Mouse (Mus musculus): Measurements from ENCODE around the gene Ddit4. TPM values are rescaled to one million over a fixed set of nuclear protein-coding genes. Genes with fewer than 3 reads are reported as not detected.

Gene Ddit4
- total RNA-seq, 2 experiments from 2014 or later, result 0.37 to 0.42 TPM

GRCm38 (mm10) chr10:59972999-59973398 is 21.4 kb upstream of the Ddit4 start:
- ATAC-seq (replicated peaks; ENCODE audit: poor library complexity), result no peak

GRCm38 (mm10) chr10:59972534-59972933 is 20.9 kb upstream of the Ddit4 start:
- ATAC-seq (replicated peaks; ENCODE audit: poor library complexity), result no peak

GRCm38 (mm10) chr10:59971813-59972212 is 20.2 kb upstream of the Ddit4 start:
- ATAC-seq (replicated peaks; ENCODE audit: poor library complexity), result no peak

DNA sequence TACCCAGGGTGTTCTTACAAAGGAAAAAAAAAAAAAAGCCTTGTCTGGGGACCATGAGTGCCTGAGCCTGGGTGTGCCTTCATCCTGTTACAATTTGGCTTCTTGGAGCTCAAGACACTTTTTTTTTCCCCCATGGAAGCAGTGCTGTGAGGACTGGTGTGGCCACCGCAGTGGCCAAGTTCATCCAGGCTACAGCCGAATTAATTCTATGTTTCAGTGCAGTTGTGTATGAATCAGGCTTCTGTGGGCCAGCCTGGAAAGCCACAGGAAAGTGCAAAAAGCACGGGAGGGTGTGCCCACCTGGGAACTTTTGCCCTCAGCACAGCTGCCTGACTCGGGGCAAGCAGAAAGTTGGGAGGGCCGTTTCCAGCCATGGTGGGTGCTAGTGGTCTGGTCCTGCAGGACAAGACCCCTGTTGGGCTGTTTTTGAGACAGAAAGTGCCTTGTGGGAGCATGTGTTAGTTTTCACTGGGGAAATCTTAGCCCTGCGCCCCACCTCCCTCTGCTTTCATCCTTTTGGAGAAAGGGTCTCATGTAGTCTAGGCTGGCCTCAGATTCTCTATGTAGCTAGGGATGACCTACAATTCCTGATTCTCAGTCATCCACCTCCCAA is 18.9 kb upstream of the Ddit4 start:
- no peak for ATAC-seq (replicated peaks; ENCODE audit: poor library complexity)

- peak; percentile 74 for ATAC-seq (replicated peaks; ENCODE audit: poor library complexity)
These were observed 18.3 kb upstream of the Ddit4 start for GRCm38 (mm10) chr10:59969821-59970449.

DNA sequence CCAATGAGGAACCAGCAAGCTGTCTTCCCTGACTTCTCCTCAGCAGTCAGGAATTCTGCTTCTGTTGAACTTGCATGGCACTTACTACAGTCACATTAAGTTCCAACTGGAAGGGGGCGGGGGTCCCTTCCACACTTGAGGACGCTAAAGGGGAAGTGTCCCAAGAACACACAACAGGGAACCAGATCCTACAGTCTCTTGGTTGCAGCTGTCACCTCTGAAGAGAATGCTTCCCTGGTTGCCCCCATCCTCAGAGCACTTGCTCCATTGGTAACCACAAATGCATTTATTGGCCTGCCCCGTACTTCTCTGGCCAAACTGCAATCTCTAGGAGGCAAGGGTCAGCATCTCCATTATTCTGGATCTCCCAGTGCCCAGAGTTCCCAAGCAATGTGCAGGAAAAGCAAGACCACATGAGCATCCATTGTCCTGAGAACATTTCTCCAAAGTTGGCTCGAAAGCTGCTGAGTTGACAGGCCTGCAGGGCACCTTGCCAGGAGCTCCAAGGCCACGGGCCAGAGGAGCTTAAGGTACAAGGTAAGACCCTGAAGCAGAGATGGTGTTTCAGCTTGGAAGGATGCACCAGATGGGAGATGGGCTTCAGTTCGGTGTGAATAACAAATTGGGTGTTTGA is 15.8 kb upstream of the Ddit4 start:
- peak; percentile 36; the same call in 1 of the 2 replicates for ATAC-seq (replicated peaks; ENCODE audit: poor library complexity)

DNA sequence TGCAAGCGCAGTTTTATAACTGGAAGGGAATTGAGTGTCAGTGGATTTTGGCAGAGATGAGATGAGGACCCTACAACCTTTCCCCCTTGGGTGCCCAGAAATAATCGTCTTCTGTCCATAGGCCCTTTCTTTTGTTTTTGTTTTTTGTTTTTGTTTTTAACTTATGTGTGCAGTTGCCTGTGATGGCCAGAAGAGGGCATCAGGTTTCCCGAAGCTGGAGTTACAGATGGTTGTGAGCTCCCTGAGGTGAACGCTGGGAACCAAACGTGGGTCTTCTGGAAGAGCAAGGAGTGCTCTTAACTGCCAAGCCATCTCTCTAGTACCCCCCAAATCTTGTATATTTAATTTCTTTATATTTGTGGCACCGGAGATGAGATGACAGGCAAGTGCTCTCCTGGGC is 15.1 kb upstream of the Ddit4 start:
- no peak for ATAC-seq (replicated peaks; ENCODE audit: poor library complexity)

GRCm38 (mm10) chr10:59965788-59966187 is 14.2 kb upstream of the Ddit4 start:
- no peak for ATAC-seq (replicated peaks; ENCODE audit: poor library complexity)

DNA sequence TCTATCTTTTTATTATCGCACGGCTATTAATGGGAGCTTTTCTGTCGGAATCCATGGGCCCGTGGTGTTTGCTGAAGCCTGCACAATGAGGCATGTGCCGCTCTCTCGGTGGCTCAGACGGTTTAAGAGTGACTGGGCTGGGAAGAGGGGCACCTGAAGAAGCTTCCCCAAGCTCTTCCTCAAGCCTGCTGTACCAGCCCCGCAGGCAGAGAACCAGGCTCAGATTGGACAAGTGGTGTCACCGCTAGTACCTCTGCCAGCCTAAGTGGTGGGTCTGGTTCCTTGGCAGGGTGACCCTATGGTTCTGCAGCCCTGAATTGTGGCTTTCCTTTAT is 13.7 kb upstream of the Ddit4 start:
- no peak for ATAC-seq (replicated peaks; ENCODE audit: poor library complexity)

GRCm38 (mm10) chr10:59964504-59965361 is 13.1 kb upstream of the Ddit4 start:
- ATAC-seq (replicated peaks; ENCODE audit: poor library complexity), result 0 out of 2 replicates have a peak, but pooled peaks have one; percentile 7

DNA sequence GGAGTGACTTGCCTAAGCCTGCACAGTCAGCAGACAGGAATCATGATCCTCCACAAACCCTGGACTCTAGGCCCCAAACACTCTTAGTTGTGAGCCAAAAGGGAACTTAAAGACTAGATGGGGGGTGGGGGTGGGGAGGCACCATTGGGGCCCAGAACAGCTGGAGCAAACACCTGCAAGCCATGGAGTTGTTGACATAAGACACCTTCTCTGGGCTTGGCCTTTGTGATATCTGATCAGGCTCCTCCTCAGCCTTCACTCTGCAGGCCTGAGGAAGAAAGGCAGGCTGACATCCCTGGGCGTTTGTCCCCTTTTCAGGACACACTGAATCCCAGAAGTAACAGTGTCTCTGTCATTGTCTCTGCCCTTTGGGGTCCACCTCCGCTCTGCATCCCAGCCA is 12.0 kb upstream of the Ddit4 start:
- no peak for ATAC-seq (replicated peaks; ENCODE audit: poor library complexity)

- no peak for ATAC-seq (replicated peaks; ENCODE audit: poor library complexity)
These were observed 7.9 kb upstream of the Ddit4 start for GRCm38 (mm10) chr10:59959517-59959916.

DNA sequence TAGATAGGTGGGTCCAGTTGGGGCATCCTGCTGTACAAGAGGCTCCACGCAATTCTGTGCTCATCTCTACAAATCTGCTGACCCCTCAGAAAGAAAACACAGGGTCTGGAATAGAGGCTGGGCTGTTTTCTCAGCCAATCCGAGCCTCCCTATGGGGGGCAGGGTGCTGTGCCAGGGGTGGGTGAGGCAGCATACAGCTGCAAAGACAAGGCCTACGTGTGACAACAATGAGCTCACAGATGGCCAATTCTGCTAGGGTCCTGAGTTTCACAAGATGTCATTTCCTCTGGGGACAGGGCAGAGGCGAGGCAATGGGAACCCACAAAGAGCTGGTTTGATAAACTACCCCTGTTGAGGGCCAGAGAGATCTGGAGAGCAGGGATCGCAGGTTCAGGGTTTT is 6.8 kb upstream of the Ddit4 start:
- peak; percentile 44 for ATAC-seq (replicated peaks; ENCODE audit: poor library complexity)

DNA sequence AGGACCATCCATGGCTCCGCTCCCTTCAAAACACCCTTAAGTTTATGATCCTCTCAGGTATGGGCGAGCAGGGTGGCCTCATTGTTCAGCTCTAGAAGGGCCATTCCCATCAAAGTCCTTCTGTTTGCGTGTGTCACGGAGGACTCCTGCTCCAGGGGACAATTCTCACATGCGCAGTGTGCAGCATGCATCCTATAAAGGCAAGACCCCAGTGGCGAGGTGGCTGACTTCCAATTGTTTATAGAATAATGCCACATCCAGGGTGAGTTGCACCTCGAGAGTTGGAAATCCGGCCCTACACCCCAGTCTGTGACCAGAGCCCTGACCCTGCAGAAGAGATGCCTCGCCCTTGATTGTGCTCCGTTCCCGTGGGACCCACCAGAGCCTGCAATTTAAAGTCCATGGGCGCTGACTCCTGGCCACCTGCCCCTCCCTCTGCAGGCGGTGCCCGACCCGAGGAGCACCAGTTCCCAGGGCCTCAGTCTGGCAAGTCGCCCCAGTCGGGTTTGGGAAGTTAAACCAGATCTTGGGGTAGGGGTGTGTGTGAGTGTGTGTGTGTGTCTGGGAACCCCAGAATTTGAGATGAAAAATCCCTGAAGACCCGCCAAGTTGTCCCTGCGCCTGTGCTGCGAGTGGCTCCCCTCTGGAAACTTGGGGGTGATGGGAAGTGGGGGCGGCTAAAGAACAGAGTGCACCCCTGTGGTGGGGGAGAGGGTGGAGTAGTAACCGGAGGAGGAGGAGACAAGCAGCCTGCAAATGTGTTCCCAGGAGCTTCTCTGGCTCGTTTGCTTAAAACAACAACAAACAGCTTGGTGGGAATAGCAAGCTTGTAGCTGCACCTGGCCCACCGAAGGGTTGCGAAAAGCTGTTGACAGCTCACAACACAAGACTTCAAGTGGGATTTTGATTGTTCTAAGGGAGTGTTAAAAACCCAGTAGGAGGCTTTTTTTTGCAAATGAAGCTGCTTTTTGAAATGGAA is 5.8 kb upstream of the Ddit4 start:
- no peak for ATAC-seq (replicated peaks; ENCODE audit: poor library complexity)

- no peak for ATAC-seq (replicated peaks; ENCODE audit: poor library complexity)
These were observed 5.0 kb upstream of the Ddit4 start for GRCm38 (mm10) chr10:59956681-59957080.

DNA sequence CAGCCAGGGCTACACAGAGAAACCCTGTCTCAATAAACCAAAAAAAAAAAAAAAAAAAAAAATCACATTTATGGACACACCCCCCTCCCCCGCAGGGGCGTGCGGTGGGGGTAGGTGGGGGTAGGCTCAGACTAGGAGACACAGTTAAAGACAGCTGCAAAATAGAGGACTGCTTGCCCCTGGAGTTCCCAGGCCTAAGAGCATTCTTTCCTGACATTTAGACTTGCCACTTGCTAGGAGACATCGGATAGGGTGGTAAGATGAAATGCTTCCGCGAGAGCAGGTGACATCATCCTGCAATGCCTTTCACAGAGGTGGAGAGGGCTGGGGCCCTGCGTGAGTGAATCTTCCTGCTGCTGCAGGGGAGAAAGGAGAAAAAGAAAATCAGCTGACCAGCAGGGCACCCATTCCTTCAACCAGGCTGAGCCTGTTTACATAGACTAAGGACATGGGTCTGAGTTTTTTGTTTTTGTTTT is 2.0 kb upstream of the Ddit4 start:
- ATAC-seq (replicated peaks; ENCODE audit: poor library complexity), result no peak

DNA sequence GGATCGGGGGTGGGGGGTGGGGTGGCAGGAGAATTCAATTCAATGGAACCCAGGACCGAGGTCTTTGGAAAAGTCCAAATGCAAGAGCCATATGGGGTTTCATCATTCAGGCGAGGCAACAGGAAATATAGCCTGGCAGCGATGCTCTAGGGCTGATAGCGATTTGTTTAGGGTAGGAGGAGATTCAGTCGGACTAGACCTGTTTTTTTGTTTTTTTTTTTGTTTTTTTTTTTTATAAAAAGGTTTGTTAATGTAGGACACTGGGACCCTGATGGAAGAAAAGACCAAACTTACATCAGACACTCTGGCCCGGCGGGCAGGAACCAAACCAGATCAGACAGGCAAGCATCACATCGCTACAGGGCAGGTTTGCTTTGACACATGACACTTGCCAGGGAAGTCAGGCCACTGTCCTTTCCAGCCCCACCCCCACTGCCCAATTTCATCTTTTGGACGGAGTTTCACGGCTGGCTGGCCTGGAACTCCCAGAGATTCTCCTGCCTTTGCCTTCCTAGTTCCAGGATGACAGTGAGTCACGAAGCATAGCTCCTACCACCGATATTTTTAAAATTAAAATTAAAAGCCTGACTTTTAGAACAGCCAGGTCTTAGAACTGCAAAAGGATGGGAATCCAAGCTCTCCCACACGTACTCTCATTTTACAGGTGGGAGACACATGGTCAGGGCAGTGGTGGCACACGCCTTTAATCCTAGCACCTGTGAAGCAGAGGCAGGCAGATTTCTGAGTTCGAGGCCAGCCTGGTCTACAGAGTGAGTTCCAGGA is 1.3 kb upstream of the Ddit4 start:
- no peak for ATAC-seq (replicated peaks; ENCODE audit: poor library complexity)

DNA sequence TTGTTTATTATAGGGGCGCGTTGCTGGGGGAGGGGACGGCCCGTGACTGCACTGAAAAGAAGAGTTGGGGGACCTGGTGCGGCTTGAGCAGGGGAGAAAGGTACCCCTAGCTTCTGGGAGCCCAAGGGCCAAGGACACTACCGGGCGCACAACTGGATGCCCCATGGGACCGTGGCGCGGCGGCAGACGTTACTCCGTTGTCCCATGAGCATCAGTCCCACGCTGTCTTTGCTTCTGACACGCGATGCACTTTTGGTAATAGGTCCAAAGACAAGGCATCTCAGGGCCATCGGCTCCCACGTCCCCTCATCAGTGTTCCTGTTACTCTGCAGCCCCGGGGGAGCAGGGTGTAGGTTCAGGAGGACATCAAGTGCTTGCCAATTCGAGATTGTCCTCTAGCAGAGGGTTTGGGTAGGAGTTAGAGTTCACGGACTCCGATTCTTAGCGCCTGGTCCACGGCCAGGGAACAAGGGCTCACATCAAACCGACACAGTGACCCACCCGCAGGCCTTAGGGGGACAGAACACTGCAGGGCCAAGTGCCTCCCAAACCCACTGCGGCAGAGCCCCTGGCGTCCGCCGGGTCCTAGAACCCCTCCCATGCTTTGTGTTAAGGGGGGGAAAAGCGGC is 632 bp upstream of the Ddit4 start:
- peak; percentile 16 for ATAC-seq (replicated peaks; ENCODE audit: poor library complexity)

- ATAC-seq (replicated peaks; ENCODE audit: poor library complexity), result peak; percentile 63
These were observed 880 bp downstream of the Ddit4 start for GRCm38 (mm10) chr10:59950716-59951191.

Measured in megakaryocyte progenitor cell, adult 5-6 weeks (primary cell).